Mouse (Mus musculus) heart, embryonic 14.5 days (tissue): ENCODE data around the gene Zfp672. TPM values are rescaled to one million over a fixed set of nuclear protein-coding genes. Genes with fewer than 3 reads are reported as not detected.
"Not testable (repeated sequence)": the region's sequence is repeated elsewhere in the genome, so short reads cannot be mapped to it uniquely, and the experiment has no call there.

Experiments
- ATAC-seq: fragments of 200-750 bp; cut with Nextera tagmentation; 2 replicates; pipeline ENCODE4 v1.8.0; 2017; ENCODE audit warnings: low read depth, moderate TSS enrichment; ENCODE audit not compliant: insufficient number of reproducible peaks, insufficient read depth, low FRiP score
- H3K27ac ChIP-seq, 2 experiments: fragments of 200-500 bp in 1 of 2; fragments of 300-500 bp in 1 of 2; sonication (generic) in 1 of 2; replicated peaks in 1 of 2; 2 replicates each; pipeline ENCODE4 v1.5.1; 2012 to 2014; ENCODE audit warnings: low read depth in 2 of 2, low read length in 2 of 2, control low read depth in 1 of 2, mild to moderate bottlenecking in 1 of 2, mixed read lengths in 1 of 2; ENCODE audit not compliant: control insufficient read depth in 1 of 2, insufficient read depth in 1 of 2
- H3K27me3 ChIP-seq: fragments of 300-500 bp; sonication (generic); 2 replicates; pipeline ENCODE4 v1.6.1; 2014; ENCODE audit warnings: mild to moderate bottlenecking, low read length, control low read depth; ENCODE audit not compliant: control insufficient read depth, insufficient read depth
- H3K36me3 ChIP-seq: fragments of 300-500 bp; sonication (generic); 2 replicates; pipeline ENCODE4 v1.6.1; 2014; ENCODE audit warnings: mild to moderate bottlenecking, control low read depth, low read length, mixed read lengths; ENCODE audit not compliant: control insufficient read depth, insufficient read depth
- H3K4me1 ChIP-seq, 2 experiments: fragments of 200-500 bp in 1 of 2; fragments of 300-500 bp in 1 of 2; sonication (generic) in 1 of 2; 2 replicates each; pipeline ENCODE4 v1.6.1; 2012 to 2014; ENCODE audit warnings: low read length in 2 of 2, control low read depth in 1 of 2, mixed read lengths in 1 of 2; ENCODE audit not compliant: control insufficient read depth in 2 of 2, insufficient read depth in 2 of 2
- H3K4me2 ChIP-seq: fragments of 300-500 bp; sonication (generic); 2 replicates; pipeline ENCODE4 v1.6.1; 2014; ENCODE audit warnings: mild to moderate bottlenecking, low read length
- H3K4me3 ChIP-seq, 2 experiments: fragments of 200-500 bp in 1 of 2; fragments of 300-500 bp in 1 of 2; sonication (generic) in 1 of 2; 2 replicates each; pipeline ENCODE4 v1.5.1; 2012 to 2014; ENCODE audit warnings: low read length in 2 of 2, mild to moderate bottlenecking in 2 of 2, control low read depth in 1 of 2, low read depth in 1 of 2, moderate library complexity in 1 of 2; ENCODE audit not compliant: control insufficient read depth in 1 of 2, insufficient read depth in 1 of 2
- H3K9ac ChIP-seq: fragments of 300-500 bp; sonication (generic); 2 replicates; pipeline ENCODE4 v1.6.1; 2014; ENCODE audit warnings: mild to moderate bottlenecking, low read length
- H3K9me3 ChIP-seq: fragments of 300-500 bp; sonication (generic); 2 replicates; pipeline ENCODE4 v1.6.1; 2016; ENCODE audit warnings: low read length, control low read depth; ENCODE audit not compliant: control insufficient read depth
- WGBS: fragments of 180-500 bp; shearing (Covaris S2); extraction: QIAGEN DNeasy Blood & Tissue Kit; methylation state at CpG from one replicate; pipeline ENCODE4 v1.1.7; 2014; 5-methylcytosine and 5-hydroxymethylcytosine counted together
- polyA plus RNA-seq: library from polyadenylated mRNA; unstranded; fragments of >200 nt; fragmentation: Nextera tagmentation; extraction: Ambion mirVana; gene quantifications from 2 replicates; pipeline ENCODE4 v1.2.1, GENCODE M21; 2014

The Zfp672 gene
- polyA plus RNA-seq, 1 experiment from 2014 or later, result 33.9 TPM

- peaks cover 5 to 7% of the 10 kb centered on the region in 2 experiments for H3K4me1 ChIP-seq
- ATAC-seq, result no peak
- H3K4me2 ChIP-seq, result no peak overlapping the region
- WGBS, result 94% methylated on average over 9 of the region's 9 CpGs
- no peak overlapping the region for H3K4me3 ChIP-seq
- H3K9ac ChIP-seq, result no peak overlapping the region
- no peaks in the 10 kb centered on the region for H3K9me3 ChIP-seq
- no peak overlapping the region for H3K27ac ChIP-seq
- H3K27me3 ChIP-seq, result no peaks in the 10 kb centered on the region
- H3K36me3 ChIP-seq, result 0 out of 2 replicates have a peak, but pooled peaks cover 7% of the 10 kb centered on the region
Measured at GRCm38 (mm10) chr11:58308661-58309060, 21.5 kb downstream of the Zfp672 start.

GRCm38 (mm10) chr11:58307411-58308080 is 22.6 kb downstream of the Zfp672 start:
- Histone ChIP-seq H3K4me3 (peak overlapping the region; percentile 50 to 56), H3K27me3 (no peaks in the 10 kb centered on the region), H3K9ac (peak overlapping the region; percentile 75), H3K36me3 (0 out of 2 replicates have a peak, but pooled peaks cover 7% of the 10 kb centered on the region), H3K4me1 (peaks cover 7 to 8% of the 10 kb centered on the region in 2 experiments), H3K9me3 (no peaks in the 10 kb centered on the region), H3K27ac (no peak overlapping the region; a peak in 1 of 4 replicates), H3K4me2 (peak overlapping the region; percentile 95)
- peak; percentile 45; the same call in 1 of the 2 replicates for ATAC-seq
- WGBS, result under 1% methylated on average over 42 of the region's 42 CpGs

- WGBS, result under 1% methylated on average over 34 of the region's 34 CpGs
- Histone ChIP-seq H3K27ac (no peak within 1 kb of the TSS; a peak in 1 of 4 replicates), H3K27me3 (no peaks in the 10 kb centered on the region), H3K4me2 (peak within 1 kb of the TSS; percentile 95), H3K9me3 (no peaks in the 10 kb centered on the region), H3K36me3 (0 out of 2 replicates have a peak, but pooled peaks cover 7% of the 10 kb centered on the region), H3K4me1 (peaks cover 7 to 8% of the 10 kb centered on the region in 2 experiments), H3K9ac (peak within 1 kb of the TSS; percentile 75), H3K4me3 (peak within 1 kb of the TSS; percentile 50 to 56)
- ATAC-seq, result peak; percentile 44
Measured at GRCm38 (mm10) chr11:58306860-58307308, 23.3 kb downstream of the Zfp672 start, which contains the start of gene Zfp692. TSS of gene Zfp692 (plus strand) at chr11:58307069.

- not testable (repeated sequence) for H3K4me1 ChIP-seq, ATAC-seq, H3K27me3 ChIP-seq, H3K36me3 ChIP-seq, H3K4me3 ChIP-seq, H3K9ac ChIP-seq, H3K4me2 ChIP-seq, H3K9me3 ChIP-seq, H3K27ac ChIP-seq
- WGBS, result 90% methylated on average over 8 of the region's 8 CpGs
Measured at GRCm38 (mm10) chr11:58305299-58305698, 24.8 kb downstream of the Zfp672 start.

GRCm38 (mm10) chr11:58303594-58303993 is 26.5 kb downstream of the Zfp672 start:
- no peak overlapping the region for H3K27ac ChIP-seq
- ATAC-seq, result no peak
- H3K4me2 ChIP-seq, result peak overlapping the region; percentile 67
- no peak overlapping the region; a peak in 1 of 4 replicates for H3K4me3 ChIP-seq
- peak overlapping the region; percentile 36 for H3K9ac ChIP-seq
- no peaks in the 10 kb centered on the region for H3K27me3 ChIP-seq
- no peaks in the 10 kb centered on the region for H3K36me3 ChIP-seq
- peaks cover 8 to 9% of the 10 kb centered on the region in 2 experiments for H3K4me1 ChIP-seq
- H3K9me3 ChIP-seq, result no peaks in the 10 kb centered on the region
- WGBS, result 48% methylated on average over 7 of the region's 7 CpGs

- peak overlapping the region; percentile 83 to 87 for H3K27ac ChIP-seq
- 2% methylated on average over 26 of the region's 26 CpGs for WGBS
- peak overlapping the region; percentile 67 for H3K4me2 ChIP-seq
- H3K4me1 ChIP-seq, result peaks cover 6 to 8% of the 10 kb centered on the region in 2 experiments; a peak in 3 of 4 replicates
- no peaks in the 10 kb centered on the region for H3K36me3 ChIP-seq
- ATAC-seq, result peak; percentile 36
- no peaks in the 10 kb centered on the region for H3K9me3 ChIP-seq
- peak overlapping the region; percentile 53 to 67 for H3K4me3 ChIP-seq
- H3K9ac ChIP-seq, result peak overlapping the region; percentile 67
- no peaks in the 10 kb centered on the region for H3K27me3 ChIP-seq
Measured at GRCm38 (mm10) chr11:58302774-58303445, 27.2 kb downstream of the Zfp672 start.

GRCm38 (mm10) chr11:58301837-58302754 is 28.0 kb downstream of the Zfp672 start:
- H3K36me3 ChIP-seq, result no peaks in the 10 kb centered on the region
- under 1% methylated on average over 36 of the region's 36 CpGs for WGBS
- peak; percentile 90 for ATAC-seq

More at GRCm38 (mm10) chr11:58301837-58302754, 28.0 kb downstream of the Zfp672 start:
- Histone ChIP-seq H3K27me3 (no peaks in the 10 kb centered on the region), H3K9me3 (no peaks in the 10 kb centered on the region), H3K9ac (peak overlapping the region; percentile 67), H3K27ac (peak overlapping the region; percentile 83 to 87), H3K4me1 (peaks cover 4 to 8% of the 10 kb centered on the region in 2 experiments; a peak in 3 of 4 replicates), H3K4me3 (peak overlapping the region; percentile 53 to 67), H3K4me2 (peak overlapping the region; percentile 67)
